Mouse (Mus musculus) stomach, postnatal 0 days (tissue): ENCODE measurements around the gene Ccdc146. TPM values are rescaled to one million over a fixed set of nuclear protein-coding genes. Genes with fewer than 3 reads are reported as not detected.

Experiments
- ATAC-seq: fragments of 200-750 bp; cut with Nextera tagmentation; 2 replicates; pipeline ENCODE4 v1.8.0; 2017; ENCODE audit not compliant: low FRiP score, low TSS enrichment
- DNase-seq: peaks from one replicate; pipeline ENCODE4 v3.0.0-alpha.2; 2016; ENCODE audit warnings: low spot score
- H3K27ac ChIP-seq: fragments of 300-500 bp; sonication (generic); replicated peaks from 2 replicates; pipeline ENCODE4 v1.5.1; 2014; ENCODE audit warnings: mild to moderate bottlenecking, control low read depth
- H3K27me3 ChIP-seq: fragments of 300-500 bp; sonication (generic); 2 replicates; pipeline ENCODE4 v1.6.1; 2014; ENCODE audit warnings: low read length; ENCODE audit not compliant: control insufficient read depth, insufficient read depth
- H3K36me3 ChIP-seq: fragments of 300-500 bp; sonication (generic); 2 replicates; pipeline ENCODE4 v1.6.1; 2014; ENCODE audit warnings: low read length, mixed read lengths; ENCODE audit not compliant: control insufficient read depth, insufficient read depth
- H3K4me1 ChIP-seq: fragments of 300-500 bp; sonication (generic); replicated peaks from 2 replicates; pipeline ENCODE4 v1.6.1; 2014; ENCODE audit warnings: antibody characterized with exemption; ENCODE audit not compliant: control insufficient read depth, insufficient read depth
- H3K4me2 ChIP-seq: fragments of 300-500 bp; sonication (generic); replicated peaks from 2 replicates; pipeline ENCODE4 v1.6.1; 2014; ENCODE audit warnings: low read depth, mild to moderate bottlenecking, control low read depth, moderate library complexity
- H3K4me3 ChIP-seq: fragments of 300-500 bp; sonication (generic); 2 replicates; pipeline ENCODE4 v1.5.1; 2014; ENCODE audit warnings: low read depth, low read length, control low read depth
- H3K9ac ChIP-seq: fragments of 300-500 bp; sonication (generic); 2 replicates; pipeline ENCODE4 v1.6.1; 2014; ENCODE audit warnings: mild to moderate bottlenecking, low read length, control low read depth, mixed read lengths
- H3K9me3 ChIP-seq: fragments of 300-500 bp; sonication (generic); 2 replicates; pipeline ENCODE4 v1.6.1; 2016; ENCODE audit warnings: low read length; ENCODE audit not compliant: control insufficient read depth
- CTCF ChIP-seq: IDR thresholded peaks from 2 replicates; pipeline ENCODE4 v1.5.1; 2016; ENCODE audit warnings: antibody characterized with exemption, low read depth, mild to moderate bottlenecking, moderate library complexity
- EP300 ChIP-seq: optimal IDR thresholded peaks from 2 replicates; pipeline ENCODE3; 2016; ENCODE audit warnings: antibody characterized with exemption
- WGBS: fragments of 180-500 bp; shearing (Covaris S2); extraction: QIAGEN DNeasy Blood & Tissue Kit; methylation state at CpG from one replicate; pipeline ENCODE4 v1.1.7; 2014; 5-methylcytosine and 5-hydroxymethylcytosine counted together
- polyA plus RNA-seq: library from polyadenylated mRNA; unstranded; fragments of >200 nt; fragmentation: Nextera tagmentation; extraction: Ambion mirVana; gene quantifications from 2 replicates; pipeline ENCODE4 v1.2.1, GENCODE M21; 2015

The Ccdc146 gene
- polyA plus RNA-seq, 1 experiment from 2014 or later: 0.22 TPM

- Histone ChIP-seq H3K4me2 (no peak overlapping the region), H3K27me3 (no peaks in the 10 kb centered on the region), H3K9ac (no peak overlapping the region), H3K9me3 (no peaks in the 10 kb centered on the region), H3K4me1 (no peaks in the 10 kb centered on the region), H3K4me3 (no peak overlapping the region), H3K27ac (no peak overlapping the region), H3K36me3 (no peaks in the 10 kb centered on the region)
- 32% methylated on average over 6 of the region's 6 CpGs for WGBS
- no peak for ATAC-seq
- DNase-seq: no peak
- no peak for TF ChIP-seq CTCF
- no peak for TF ChIP-seq EP300
These were observed 163.2 kb downstream of the Ccdc146 start for GRCm38 (mm10) chr5:21261202-21261844.

- Histone ChIP-seq H3K9ac (no peak overlapping the region), H3K4me1 (no peaks in the 10 kb centered on the region), H3K4me3 (no peak overlapping the region), H3K27ac (no peak overlapping the region), H3K9me3 (no peaks in the 10 kb centered on the region), H3K36me3 (no peaks in the 10 kb centered on the region), H3K27me3 (no peaks in the 10 kb centered on the region), H3K4me2 (no peak overlapping the region)
- WGBS: 76% methylated on average over 7 of the region's 7 CpGs
- ATAC-seq (no peak), DNase-seq (no peak)
- no peak for TF ChIP-seq CTCF
- no peak for TF ChIP-seq EP300
These were observed 163.7 kb downstream of the Ccdc146 start for GRCm38 (mm10) chr5:21260746-21261145.

DNA sequence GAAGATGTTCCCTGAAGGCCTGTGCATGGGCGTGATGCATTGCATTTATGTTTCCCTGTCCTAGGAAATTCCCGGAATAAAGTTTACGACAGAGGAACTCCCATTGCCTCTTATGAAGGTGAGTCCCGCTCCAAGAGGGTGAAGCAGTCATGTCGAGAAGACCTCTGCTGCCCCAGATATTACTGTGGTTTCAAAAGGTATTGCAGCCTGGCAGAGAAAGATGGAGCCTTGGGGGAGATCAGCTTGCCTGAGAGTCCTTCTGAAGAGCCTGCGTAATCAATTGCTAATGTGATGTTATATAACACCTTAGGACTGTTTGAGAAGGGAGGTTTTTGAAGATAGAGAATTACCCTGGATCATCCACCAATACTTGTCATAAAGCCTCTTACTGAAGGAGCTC is 166.7 kb downstream of the Ccdc146 start:
- H3K27me3 ChIP-seq: no peaks in the 10 kb centered on the region
- H3K9me3 ChIP-seq: no peaks in the 10 kb centered on the region
- no peak for DNase-seq
- no peak overlapping the region for H3K27ac ChIP-seq
- ATAC-seq: no peak
- TF ChIP-seq EP300 (no peak), CTCF (peak; percentile 65)
- no peaks in the 10 kb centered on the region for H3K4me1 ChIP-seq
- no peaks in the 10 kb centered on the region for H3K36me3 ChIP-seq
- WGBS: 69% methylated on average over 6 of the region's 6 CpGs
- no peak overlapping the region for H3K4me3 ChIP-seq
- no peak overlapping the region for H3K9ac ChIP-seq
- no peak overlapping the region for H3K4me2 ChIP-seq

- Histone ChIP-seq H3K4me2 (no peak overlapping the region), H3K4me3 (no peak overlapping the region), H3K27me3 (no peaks in the 10 kb centered on the region), H3K27ac (no peak overlapping the region), H3K36me3 (no peaks in the 10 kb centered on the region), H3K9ac (no peak overlapping the region), H3K9me3 (no peaks in the 10 kb centered on the region), H3K4me1 (no peaks in the 10 kb centered on the region)
- ATAC-seq: no peak
- no peak for DNase-seq
- WGBS: 63% methylated on average over 4 of the region's 4 CpGs
- TF ChIP-seq CTCF (no peak), EP300 (no peak)
These were observed 167.4 kb downstream of the Ccdc146 start for GRCm38 (mm10) chr5:21257126-21257525.

GRCm38 (mm10) chr5:21255551-21256132 is 168.8 kb downstream of the Ccdc146 start:
- H3K4me3 ChIP-seq: no peak overlapping the region
- no peaks in the 10 kb centered on the region for H3K36me3 ChIP-seq
- DNase-seq (no peak), ATAC-seq (no peak)
- H3K27ac ChIP-seq: no peak overlapping the region
- H3K27me3 ChIP-seq: no peaks in the 10 kb centered on the region
- TF ChIP-seq EP300: no peak
- TF ChIP-seq CTCF: no peak
- no peaks in the 10 kb centered on the region for H3K9me3 ChIP-seq
- WGBS: 77% methylated on average over 5 of the region's 5 CpGs
- H3K9ac ChIP-seq: no peak overlapping the region
- no peaks in the 10 kb centered on the region for H3K4me1 ChIP-seq
- H3K4me2 ChIP-seq: no peak overlapping the region

- Histone ChIP-seq H3K4me1 (no peaks in the 10 kb centered on the region), H3K4me2 (no peak overlapping the region), H3K9ac (no peak overlapping the region), H3K36me3 (no peaks in the 10 kb centered on the region), H3K4me3 (no peak overlapping the region), H3K9me3 (no peaks in the 10 kb centered on the region), H3K27ac (no peak overlapping the region), H3K27me3 (no peaks in the 10 kb centered on the region)
- DNase-seq (no peak), ATAC-seq (no peak)
- TF ChIP-seq EP300 (no peak), CTCF (no peak)
- 90% methylated on average over 12 of the region's 12 CpGs for WGBS
These were observed 169.5 kb downstream of the Ccdc146 start for GRCm38 (mm10) chr5:21254731-21255525.
